Mouse (Mus musculus): ENCODE measurements at regions not wholly inside any gene's neighbourhood (a gene's known extent, or its start where the extent isn't known, plus 50 kb on each side); places are given as distances from the start of the nearest gene placed in this dataset.

DNA sequence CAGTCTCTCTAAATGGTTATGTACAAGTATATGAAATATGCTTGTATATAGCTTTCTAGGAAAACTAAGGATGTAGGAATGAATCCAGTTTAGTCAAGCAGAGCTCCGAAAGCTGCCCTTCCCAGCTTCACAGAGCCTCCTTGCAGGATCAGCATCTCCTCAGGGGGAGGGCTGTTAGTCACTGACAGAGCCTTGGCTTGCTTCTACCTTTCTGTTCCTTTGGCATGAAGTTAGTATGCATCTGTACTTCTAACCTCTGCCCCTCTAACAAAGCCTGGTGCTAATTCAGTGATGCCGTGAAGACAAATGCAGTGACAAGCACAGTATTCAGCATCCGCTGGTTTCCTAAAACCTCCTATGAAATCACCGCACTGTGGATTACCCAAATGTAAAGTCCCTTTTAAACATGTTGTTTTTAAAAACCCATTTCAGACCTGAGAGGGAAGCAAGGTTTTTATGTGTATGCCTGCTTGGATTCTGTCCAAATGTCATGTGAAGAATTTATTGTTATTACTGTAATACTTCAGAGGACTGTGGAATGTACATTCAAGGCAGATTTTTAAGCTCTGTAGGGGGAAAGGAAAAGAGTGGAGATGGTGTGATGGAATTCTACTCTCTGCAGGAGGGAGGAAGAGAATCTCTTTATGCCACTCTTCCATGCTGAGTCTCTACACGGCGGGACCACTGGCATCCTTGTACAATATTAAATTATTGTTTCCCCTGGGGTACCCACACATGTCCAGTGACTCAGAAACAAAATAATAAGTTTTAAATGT, 86.1 kb upstream of the Dkk2 start:
- Histone ChIP-seq H3K27me3 (ENCODE audit: control insufficient read depth, insufficient read depth, low read length, poor library complexity, severe bottlenecking) (no peaks in the 10 kb centered on the region), H3K36me3 (ENCODE audit: control insufficient read depth, insufficient read depth, low read length, poor library complexity, severe bottlenecking) (no peaks in the 10 kb centered on the region)
- no peak for DNase-seq (ENCODE audit: low read depth, low spot score)

DNA sequence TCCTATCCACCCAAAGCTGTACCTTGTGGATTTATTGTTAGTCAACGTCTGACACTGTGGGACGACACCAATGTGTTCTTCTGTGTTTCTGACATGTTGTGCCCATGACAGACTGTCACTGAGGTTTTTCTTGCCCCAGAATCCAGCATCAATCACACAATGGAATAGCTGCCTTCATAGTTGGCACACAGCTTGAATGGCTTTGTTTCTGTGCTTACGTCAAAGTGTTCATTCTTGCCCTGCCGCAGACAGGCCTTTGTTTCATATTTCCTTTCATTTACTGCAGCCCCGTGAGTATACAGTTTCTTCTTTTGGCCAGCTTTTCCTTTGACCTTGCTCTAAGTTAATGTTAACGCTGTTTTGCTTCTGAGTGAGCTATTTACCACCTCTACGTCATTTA, 78.9 kb upstream of the Dkk2 start:
- DNase-seq (ENCODE audit: low read depth, low spot score) = no peak
- Histone ChIP-seq H3K36me3 (ENCODE audit: control insufficient read depth, insufficient read depth, low read length, poor library complexity, severe bottlenecking) (no peaks in the 10 kb centered on the region), H3K27me3 (ENCODE audit: control insufficient read depth, insufficient read depth, low read length, poor library complexity, severe bottlenecking) (no peaks in the 10 kb centered on the region)

DNA sequence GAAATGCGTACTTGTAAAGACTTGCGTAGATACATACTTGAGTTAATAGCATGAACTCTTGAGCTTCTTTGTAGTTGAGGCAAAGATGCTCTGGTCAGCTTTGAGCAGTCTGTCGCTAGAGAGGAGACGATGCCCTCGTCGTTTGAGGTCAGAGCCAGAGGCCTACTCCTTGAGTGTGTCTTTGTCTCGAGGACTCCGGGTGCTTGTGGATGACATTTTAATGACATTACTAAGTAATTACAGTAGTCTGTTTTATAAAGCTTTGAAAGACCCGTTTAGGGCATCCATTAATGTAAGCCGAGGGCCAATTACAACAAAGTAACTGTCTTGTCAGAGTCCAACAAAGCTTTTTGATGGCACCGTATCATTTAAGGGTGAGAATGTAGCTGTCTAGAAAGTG, 78.2 kb upstream of the Dkk2 start:
- Histone ChIP-seq H3K36me3 (ENCODE audit: control insufficient read depth, insufficient read depth, low read length, poor library complexity, severe bottlenecking) (no peaks in the 10 kb centered on the region), H3K27me3 (ENCODE audit: control insufficient read depth, insufficient read depth, low read length, poor library complexity, severe bottlenecking) (no peaks in the 10 kb centered on the region)
- DNase-seq (ENCODE audit: low read depth, low spot score) = no peak

DNA sequence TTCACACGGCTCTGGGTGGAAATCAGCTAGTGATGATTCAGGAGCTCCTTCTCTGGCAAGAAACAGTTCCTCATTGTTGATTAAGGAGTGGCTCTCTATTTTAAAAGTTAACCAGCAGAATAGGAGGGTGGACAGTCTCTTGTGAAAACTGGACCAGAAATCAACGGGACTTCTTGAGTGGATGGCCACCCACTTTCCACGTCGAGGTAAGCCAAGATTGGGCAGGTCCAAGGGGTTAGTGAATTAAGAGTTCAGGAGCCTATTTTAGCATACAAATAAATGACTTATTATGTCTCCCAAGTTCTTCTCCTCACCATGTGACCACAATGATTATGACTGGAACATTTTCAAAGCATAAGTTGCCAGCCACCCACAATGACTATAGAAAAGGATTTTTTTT, 77.7 kb upstream of the Dkk2 start:
- DNase-seq (ENCODE audit: low read depth, low spot score) = no peak
- Histone ChIP-seq H3K27me3 (ENCODE audit: control insufficient read depth, insufficient read depth, low read length, poor library complexity, severe bottlenecking) (no peaks in the 10 kb centered on the region), H3K36me3 (ENCODE audit: control insufficient read depth, insufficient read depth, low read length, poor library complexity, severe bottlenecking) (no peaks in the 10 kb centered on the region)

DNA sequence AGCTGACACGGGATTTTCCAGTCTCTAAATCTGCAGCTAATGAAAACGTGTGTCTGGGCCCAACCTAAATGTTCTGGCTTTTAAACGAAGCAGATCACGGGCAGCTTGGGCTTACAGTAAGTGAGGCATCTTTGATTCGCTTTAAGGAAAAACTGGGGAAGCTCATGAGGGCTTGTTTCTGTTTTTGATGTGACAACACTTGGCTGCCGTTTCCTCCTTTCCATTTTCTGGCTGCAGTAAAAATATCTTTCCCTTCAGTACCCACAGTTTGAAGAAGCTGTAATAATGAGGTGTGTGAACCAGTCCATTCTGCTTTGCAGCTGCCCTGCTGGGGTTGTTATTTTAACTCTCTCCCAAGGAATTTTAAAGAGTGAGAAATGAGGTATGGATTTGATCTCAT, 69.9 kb upstream of the Dkk2 start:
- Histone ChIP-seq H3K27me3 (ENCODE audit: control insufficient read depth, insufficient read depth, low read length, poor library complexity, severe bottlenecking) (no peaks in the 10 kb centered on the region), H3K36me3 (ENCODE audit: control insufficient read depth, insufficient read depth, low read length, poor library complexity, severe bottlenecking) (no peaks in the 10 kb centered on the region)
- DNase-seq (ENCODE audit: low read depth, low spot score) = no peak

DNA sequence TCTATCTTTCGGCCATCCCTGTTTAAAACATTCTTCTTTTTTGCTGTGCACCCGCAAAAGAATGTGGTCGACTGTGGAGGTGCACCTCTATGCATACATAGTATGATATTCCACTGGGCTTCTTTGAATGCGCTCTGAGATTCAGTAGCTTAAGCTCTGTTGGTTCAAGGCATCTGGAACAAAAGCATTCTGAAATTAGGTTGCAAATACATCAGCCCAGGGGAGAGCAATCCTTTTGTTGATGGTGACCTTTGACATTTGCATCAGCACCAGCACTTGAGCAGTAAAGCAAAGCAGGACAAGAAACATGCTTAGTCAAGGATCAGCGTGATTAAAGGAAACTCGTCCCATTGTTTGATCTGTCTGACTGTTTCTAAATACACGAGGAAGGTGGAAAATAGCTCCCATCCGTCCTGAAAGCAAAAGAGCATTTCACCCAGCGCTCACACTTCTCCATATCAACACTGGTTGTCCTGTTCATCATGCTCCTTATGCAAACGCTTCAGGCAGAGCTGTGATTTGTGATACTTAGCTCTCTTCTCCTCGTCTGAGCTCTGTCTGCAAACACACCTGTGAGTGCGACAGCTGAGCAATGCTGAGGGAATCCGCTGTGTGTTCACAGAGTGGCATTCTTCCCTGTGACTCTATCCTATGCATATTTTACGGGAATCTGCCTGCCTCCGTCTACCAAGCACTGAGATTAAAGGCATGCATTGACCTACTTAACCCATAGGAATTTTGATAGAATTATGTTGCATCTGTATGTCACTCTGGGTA, 67.4 kb upstream of the Dkk2 start:
- Histone ChIP-seq H3K36me3 (ENCODE audit: control insufficient read depth, insufficient read depth, low read length, poor library complexity, severe bottlenecking) (no peaks in the 10 kb centered on the region), H3K27me3 (ENCODE audit: control insufficient read depth, insufficient read depth, low read length, poor library complexity, severe bottlenecking) (no peaks in the 10 kb centered on the region)
- DNase-seq (ENCODE audit: low read depth, low spot score) = no peak

DNA sequence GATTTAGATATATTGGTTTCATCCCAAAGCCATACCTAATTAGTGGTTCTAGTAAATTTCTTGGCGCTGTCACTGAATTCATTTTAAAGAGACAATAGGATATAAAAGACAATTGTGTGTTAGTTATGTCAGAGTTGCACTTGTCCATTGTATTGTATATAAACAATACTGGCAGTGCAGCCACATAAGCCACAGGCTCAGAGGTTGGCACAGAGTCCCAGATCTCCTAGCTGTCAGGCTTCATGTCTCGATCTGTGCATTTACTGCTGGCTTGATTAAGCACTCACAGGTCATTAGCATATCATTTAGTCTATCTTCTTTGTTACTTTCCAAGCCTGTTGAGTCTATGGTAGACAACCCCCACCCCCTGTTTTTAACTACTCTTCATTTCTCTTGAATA, 66.6 kb upstream of the Dkk2 start:
- DNase-seq (ENCODE audit: low read depth, low spot score) = no peak
- no peaks in the 10 kb centered on the region for H3K27me3 ChIP-seq (ENCODE audit: control insufficient read depth, insufficient read depth, low read length, poor library complexity, severe bottlenecking)

DNA sequence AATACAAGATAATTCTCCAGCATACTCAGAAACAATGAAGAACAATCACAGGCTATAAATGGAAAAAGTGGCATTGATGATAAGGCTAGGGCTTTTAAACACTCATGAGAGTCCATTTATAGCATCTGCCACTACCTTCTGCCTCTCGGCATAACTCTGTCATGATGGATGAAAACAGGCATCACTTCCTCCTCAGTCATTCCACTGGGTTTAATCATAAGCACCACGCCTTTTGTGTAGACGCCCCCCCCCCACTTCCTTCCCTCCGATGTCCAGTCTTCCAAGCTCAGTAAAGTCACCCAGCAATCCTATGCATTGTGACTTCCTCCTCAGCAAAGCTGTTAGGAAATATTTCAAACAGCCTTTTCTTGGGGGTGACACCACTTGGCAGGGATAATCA, 63.1 kb upstream of the Dkk2 start:
- no peak for DNase-seq (ENCODE audit: low read depth, low spot score)
- no peaks in the 10 kb centered on the region for H3K36me3 ChIP-seq (ENCODE audit: control insufficient read depth, insufficient read depth, low read length, poor library complexity, severe bottlenecking)
- H3K27me3 ChIP-seq (ENCODE audit: control insufficient read depth, insufficient read depth, low read length, poor library complexity, severe bottlenecking) = no peaks in the 10 kb centered on the region

More for the DNA sequence above, 66.6 kb upstream of the Dkk2 start:
- no peaks in the 10 kb centered on the region for H3K36me3 ChIP-seq (ENCODE audit: control insufficient read depth, insufficient read depth, low read length, poor library complexity, severe bottlenecking)

DNA sequence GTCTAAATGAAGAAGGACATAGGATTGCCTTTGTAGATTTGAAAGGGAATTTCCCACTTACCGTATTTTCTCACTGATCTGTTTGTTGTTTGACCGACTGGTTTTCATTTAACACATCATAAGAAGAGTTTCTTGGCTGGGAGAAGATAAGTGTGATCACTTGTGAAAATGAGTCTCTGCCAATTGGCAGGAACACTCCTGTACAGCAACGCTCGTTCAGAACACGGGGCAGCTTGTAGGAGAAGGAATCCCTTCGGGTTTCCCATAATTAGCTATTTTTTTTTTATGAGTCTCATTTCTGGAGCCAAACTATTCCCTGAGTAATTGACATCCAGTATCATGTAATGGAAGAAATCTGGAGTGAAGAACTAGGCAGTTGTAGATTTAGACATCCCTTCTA, 61.8 kb upstream of the Dkk2 start:
- H3K27me3 ChIP-seq (ENCODE audit: control insufficient read depth, insufficient read depth, low read length, poor library complexity, severe bottlenecking) = no peaks in the 10 kb centered on the region
- no peak for DNase-seq (ENCODE audit: low read depth, low spot score)
- H3K36me3 ChIP-seq (ENCODE audit: control insufficient read depth, insufficient read depth, low read length, poor library complexity, severe bottlenecking) = no peaks in the 10 kb centered on the region

DNA sequence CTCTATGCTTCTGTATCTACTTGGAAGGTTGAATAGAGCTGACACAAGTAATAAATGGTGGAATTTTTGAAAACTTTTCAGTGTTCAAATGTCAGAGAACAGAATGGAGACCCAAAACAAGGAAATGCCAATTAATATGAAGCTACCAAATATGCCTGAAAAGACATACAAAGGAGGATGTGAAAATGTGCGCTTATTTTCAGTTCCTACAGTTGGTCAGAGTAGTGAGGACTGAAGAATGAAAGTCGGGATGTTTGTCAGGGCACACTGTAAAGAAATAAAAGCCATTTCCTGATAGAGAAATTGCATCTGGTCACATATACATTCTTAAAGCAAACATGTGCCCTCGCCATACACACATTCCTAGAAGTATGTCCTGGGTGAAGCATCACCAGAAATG, 56.0 kb upstream of the Dkk2 start:
- no peak for DNase-seq (ENCODE audit: low read depth, low spot score)
- no peaks in the 10 kb centered on the region for H3K36me3 ChIP-seq (ENCODE audit: control insufficient read depth, insufficient read depth, low read length, poor library complexity, severe bottlenecking)
- H3K27me3 ChIP-seq (ENCODE audit: control insufficient read depth, insufficient read depth, low read length, poor library complexity, severe bottlenecking) = no peaks in the 10 kb centered on the region

DNA sequence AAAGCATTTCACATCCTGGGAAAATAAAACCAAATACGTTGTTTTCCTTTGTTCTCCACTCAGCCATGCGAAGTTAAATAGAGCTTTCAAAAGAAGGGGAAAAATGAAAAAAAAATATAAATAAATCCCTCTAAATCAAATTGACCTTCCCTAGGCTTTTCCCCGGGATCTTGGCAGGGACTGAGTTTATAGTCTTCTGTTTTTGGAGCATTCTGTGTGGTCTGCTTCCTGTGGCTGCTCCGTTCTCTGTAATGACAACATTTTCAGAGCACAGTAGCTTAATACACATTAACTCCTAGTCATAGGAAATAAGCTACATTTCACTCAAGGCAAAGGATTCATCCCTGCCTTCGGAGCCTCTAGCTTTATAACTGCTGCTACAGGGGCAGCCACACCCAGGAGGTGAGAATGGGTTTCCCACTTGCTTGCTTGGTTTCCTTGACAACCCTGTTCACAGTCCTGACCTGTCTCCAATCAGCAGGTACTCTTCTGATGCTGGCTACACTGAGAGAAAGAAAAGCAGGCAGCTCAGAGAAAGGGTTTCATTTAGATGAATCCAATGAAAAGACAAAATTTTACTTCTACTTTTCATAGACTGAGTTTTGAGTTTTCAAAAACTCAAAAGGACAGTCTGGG, 51.9 kb upstream of the Dkk2 start:
- no peak for DNase-seq (ENCODE audit: low read depth, low spot score)
- Histone ChIP-seq H3K36me3 (ENCODE audit: control insufficient read depth, insufficient read depth, low read length, poor library complexity, severe bottlenecking) (no peaks in the 10 kb centered on the region), H3K27me3 (ENCODE audit: control insufficient read depth, insufficient read depth, low read length, poor library complexity, severe bottlenecking) (no peaks in the 10 kb centered on the region)

DNA sequence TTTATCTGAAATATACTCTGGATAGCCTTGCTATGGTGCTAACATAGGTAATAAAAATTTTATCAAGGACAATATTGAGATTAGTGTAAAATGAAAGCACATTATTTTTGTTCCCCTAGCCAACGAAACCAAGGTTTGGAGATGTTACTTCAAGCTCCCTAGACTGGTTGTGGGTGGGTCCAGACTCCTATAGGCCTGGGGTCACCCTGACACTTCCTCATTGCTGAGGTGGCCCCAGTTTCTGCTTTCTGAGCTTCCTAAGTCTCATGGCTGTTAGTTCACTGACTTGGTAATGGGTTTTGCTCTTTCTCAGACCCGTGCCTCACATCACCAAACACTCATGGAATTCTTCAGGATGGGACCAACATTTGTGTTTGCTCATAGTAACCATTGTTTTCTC, 49.9 kb upstream of the Dkk2 start:
- no peaks in the 10 kb centered on the region for H3K36me3 ChIP-seq (ENCODE audit: control insufficient read depth, insufficient read depth, low read length, poor library complexity, severe bottlenecking)
- H3K27me3 ChIP-seq (ENCODE audit: control insufficient read depth, insufficient read depth, low read length, poor library complexity, severe bottlenecking) = no peaks in the 10 kb centered on the region
- DNase-seq (ENCODE audit: low read depth, low spot score) = no peak
